Mouse (Mus musculus) intestine, embryonic 16.5 days (tissue): ENCODE data around the gene Ndrg2. TPM values are rescaled to one million over a fixed set of nuclear protein-coding genes. Genes with fewer than 3 reads are reported as not detected.

Source experiments
- ATAC-seq: fragments of 200-750 bp; cut with Nextera tagmentation; 2 replicates; pipeline ENCODE4 v1.8.0; 2017; ENCODE audit warnings: moderate TSS enrichment, moderate library complexity
- H3K27ac ChIP-seq: fragments of 300-500 bp; sonication (generic); 2 replicates; pipeline ENCODE4 v1.5.1; 2014; ENCODE audit warnings: mild to moderate bottlenecking, low read length
- H3K27me3 ChIP-seq: fragments of 300-500 bp; sonication (generic); replicated peaks from 2 replicates; pipeline ENCODE4 v1.6.1; 2014; ENCODE audit warnings: low read length, control low read depth, mixed read lengths; ENCODE audit not compliant: control insufficient read depth, insufficient read depth
- H3K36me3 ChIP-seq: fragments of 300-500 bp; sonication (generic); 2 replicates; pipeline ENCODE4 v1.6.1; 2014; ENCODE audit warnings: low read length, control low read depth; ENCODE audit not compliant: control insufficient read depth, insufficient read depth
- H3K4me1 ChIP-seq: fragments of 300-500 bp; sonication (generic); 2 replicates; pipeline ENCODE4 v1.6.1; 2014; ENCODE audit warnings: low read length, control low read depth, mixed read lengths; ENCODE audit not compliant: control insufficient read depth, insufficient read depth
- H3K4me2 ChIP-seq: fragments of 300-500 bp; sonication (generic); 2 replicates; pipeline ENCODE4 v1.6.1; 2014; ENCODE audit warnings: low read depth, low read length, control low read depth
- H3K4me3 ChIP-seq: fragments of 300-500 bp; sonication (generic); 2 replicates; pipeline ENCODE4 v1.5.1; 2014; ENCODE audit warnings: mild to moderate bottlenecking, low read length
- H3K9ac ChIP-seq: fragments of 300-500 bp; sonication (generic); 2 replicates; pipeline ENCODE4 v1.6.1; 2014; ENCODE audit warnings: low read depth, low read length
- H3K9me3 ChIP-seq: fragments of 300-500 bp; sonication (generic); 2 replicates; pipeline ENCODE4 v1.6.1; 2016; ENCODE audit warnings: low read length, control low read depth; ENCODE audit not compliant: control insufficient read depth
- WGBS: fragments of 180-500 bp; shearing (Covaris S2); extraction: QIAGEN DNeasy Blood & Tissue Kit; methylation state at CpG from one replicate; pipeline ENCODE4 v1.1.7; 2014; 5-methylcytosine and 5-hydroxymethylcytosine counted together
- polyA plus RNA-seq: library from polyadenylated mRNA; unstranded; fragments of >200 nt; fragmentation: Nextera tagmentation; extraction: Ambion mirVana; gene quantifications from 2 replicates; pipeline ENCODE4 v1.2.1, GENCODE M21; 2015

The Ndrg2 gene
- polyA plus RNA-seq, 1 experiment from 2014 or later: 64.2 TPM

DNA sequence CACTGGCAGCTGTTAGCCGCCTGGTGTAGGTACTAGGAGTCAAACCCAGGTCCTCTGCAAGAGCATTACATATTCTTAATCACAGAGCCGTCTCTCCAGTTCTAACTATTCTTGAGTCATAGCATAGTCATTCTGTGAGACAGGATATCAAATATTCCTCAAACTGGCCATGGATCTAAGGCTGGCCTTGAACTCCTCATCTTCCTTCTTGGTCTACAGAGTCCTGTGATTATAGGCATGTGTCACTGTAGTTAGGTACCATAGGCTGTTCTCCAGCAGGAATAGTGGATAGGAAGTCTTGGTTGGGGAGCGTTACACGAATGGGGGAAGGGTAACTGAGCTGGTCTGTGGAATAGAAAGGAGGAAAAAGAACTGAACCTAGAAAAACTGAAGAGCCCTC, 2.6 kb upstream of the Ndrg2 start:
- Histone ChIP-seq H3K27me3 (no peaks in the 10 kb centered on the region), H3K9ac (no peak overlapping the region), H3K4me3 (no peak overlapping the region), H3K4me1 (peaks cover 10% of the 10 kb centered on the region), H3K36me3 (no peaks in the 10 kb centered on the region), H3K27ac (no peak overlapping the region), H3K9me3 (no peaks in the 10 kb centered on the region), H3K4me2 (no peak overlapping the region)
- 91% methylated on average over 4 of the region's 4 CpGs for WGBS
- ATAC-seq: no peak

DNA sequence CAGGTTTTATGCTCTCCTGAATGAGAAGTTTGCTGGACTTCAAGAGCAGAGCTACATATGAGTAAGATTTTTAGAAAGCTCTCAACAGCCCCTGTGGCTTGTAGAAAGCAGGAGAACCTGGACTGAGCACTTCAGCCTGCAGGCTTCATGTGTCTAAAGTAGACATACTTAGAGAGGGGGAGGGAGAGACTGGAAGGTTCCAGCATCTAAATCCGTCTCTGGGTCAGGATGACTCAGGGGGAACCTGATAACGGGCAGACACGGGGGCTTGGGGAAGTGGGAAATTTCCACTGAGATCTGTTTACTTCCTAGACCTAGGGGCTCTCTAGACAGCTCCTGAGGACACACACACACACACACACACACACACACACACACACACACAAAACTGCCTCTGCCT, 1.1 kb upstream of the Ndrg2 start:
- Histone ChIP-seq H3K27me3 (no peaks in the 10 kb centered on the region), H3K36me3 (no peaks in the 10 kb centered on the region), H3K9ac (no peak overlapping the region), H3K4me3 (no peak overlapping the region), H3K4me2 (no peak overlapping the region), H3K9me3 (no peaks in the 10 kb centered on the region), H3K4me1 (peaks cover 9% of the 10 kb centered on the region; the same call in 1 of the 2 replicates), H3K27ac (no peak overlapping the region)
- no peak for ATAC-seq
- WGBS: 13% methylated on average over 3 of the region's 3 CpGs

DNA sequence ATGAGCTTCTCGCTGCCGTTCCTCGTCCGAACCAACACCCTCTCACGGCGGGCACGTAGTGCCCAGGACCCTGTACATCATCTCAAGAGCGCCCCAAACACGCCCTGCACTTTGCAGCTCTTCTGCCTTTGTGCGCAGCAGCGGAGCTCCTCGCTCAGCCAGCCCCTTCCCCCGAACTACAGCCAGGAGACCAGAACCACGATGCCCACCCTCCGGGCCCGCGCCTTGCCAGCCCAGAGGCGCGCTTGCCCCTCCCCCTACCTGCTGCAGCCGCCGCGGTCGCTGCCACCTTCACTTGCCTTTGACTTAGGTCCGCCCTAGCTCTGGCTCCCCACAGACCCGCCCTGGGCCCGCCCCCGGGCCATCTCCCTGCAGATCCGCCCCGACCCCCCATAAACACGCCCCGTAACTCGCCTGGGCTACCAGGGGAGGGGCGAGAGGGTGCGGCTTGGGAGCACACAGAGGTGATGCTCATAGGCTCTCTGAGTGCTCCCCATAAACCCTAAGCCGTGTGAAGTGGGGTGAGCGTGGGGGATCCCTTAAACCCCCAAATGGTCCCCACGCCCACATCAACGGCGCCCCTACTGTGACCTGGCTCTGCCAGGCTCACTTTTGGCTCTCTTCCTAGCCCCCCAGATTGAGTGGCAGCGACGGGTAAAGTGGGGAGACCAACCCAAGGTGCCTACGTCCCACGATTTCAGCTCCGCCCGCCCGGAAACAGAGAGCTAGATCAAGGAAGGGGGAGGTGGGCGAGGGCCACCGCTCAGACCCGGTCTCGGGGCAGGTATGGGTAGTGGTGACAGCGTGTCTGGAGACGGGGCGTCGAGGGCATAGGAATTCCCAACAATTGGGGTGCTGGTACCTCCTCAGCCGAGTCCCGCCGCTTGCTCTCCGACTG, 647 bp downstream of the Ndrg2 start:
- no peaks in the 10 kb centered on the region for H3K9me3 ChIP-seq
- H3K36me3 ChIP-seq: no peaks in the 10 kb centered on the region
- peak overlapping the region; percentile 64 for H3K4me3 ChIP-seq
- peaks cover 9% of the 10 kb centered on the region; the same call in 1 of the 2 replicates for H3K4me1 ChIP-seq
- H3K4me2 ChIP-seq: peak overlapping the region; percentile 94
- under 1% methylated on average over 58 of the region's 58 CpGs for WGBS
- H3K27ac ChIP-seq: peak overlapping the region; percentile 58
- ATAC-seq: peak; percentile 93
- H3K9ac ChIP-seq: peak overlapping the region; percentile 72
- H3K27me3 ChIP-seq: no peaks in the 10 kb centered on the region

DNA sequence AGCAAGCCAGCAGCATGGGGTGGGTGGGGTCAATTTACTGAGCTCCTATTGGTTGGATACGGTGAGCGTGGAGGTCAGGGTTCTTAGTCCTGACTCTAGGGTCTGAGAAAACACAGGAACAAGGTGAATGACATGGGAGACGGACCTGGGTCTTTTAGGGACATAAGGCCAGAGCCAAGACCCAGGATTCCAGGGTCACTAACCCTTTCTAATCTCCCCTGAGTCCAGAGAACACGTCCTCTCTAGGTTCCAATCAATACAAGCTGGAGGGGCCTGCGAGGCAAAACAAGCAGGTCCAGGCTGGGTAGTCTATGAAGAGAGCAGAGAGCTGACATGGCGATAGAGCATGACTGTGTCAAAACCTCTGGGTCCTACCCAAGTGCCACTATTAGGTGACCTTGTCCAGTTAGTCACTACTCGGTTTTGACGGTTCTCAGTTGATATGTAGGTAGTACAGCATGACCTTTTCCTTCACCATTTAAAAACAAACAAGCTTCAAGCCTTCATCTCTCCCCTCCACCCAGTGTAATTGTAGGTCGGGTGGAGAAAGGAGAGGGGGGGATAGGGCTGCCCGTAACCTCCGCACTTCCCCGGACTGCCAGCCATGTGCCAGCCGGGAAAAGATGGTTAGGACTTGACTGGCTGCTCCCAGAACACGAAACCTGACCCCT, 1.4 kb downstream of the Ndrg2 start:
- Histone ChIP-seq H3K27me3 (no peaks in the 10 kb centered on the region), H3K27ac (no peak overlapping the region), H3K36me3 (no peaks in the 10 kb centered on the region), H3K4me2 (peak overlapping the region; percentile 94), H3K9ac (peak overlapping the region; percentile 72), H3K4me3 (peak overlapping the region; percentile 64), H3K4me1 (peaks cover 9% of the 10 kb centered on the region; the same call in 1 of the 2 replicates), H3K9me3 (no peaks in the 10 kb centered on the region)
- WGBS: 12% methylated on average over 14 of the region's 14 CpGs
- peak; percentile 41 for ATAC-seq

DNA sequence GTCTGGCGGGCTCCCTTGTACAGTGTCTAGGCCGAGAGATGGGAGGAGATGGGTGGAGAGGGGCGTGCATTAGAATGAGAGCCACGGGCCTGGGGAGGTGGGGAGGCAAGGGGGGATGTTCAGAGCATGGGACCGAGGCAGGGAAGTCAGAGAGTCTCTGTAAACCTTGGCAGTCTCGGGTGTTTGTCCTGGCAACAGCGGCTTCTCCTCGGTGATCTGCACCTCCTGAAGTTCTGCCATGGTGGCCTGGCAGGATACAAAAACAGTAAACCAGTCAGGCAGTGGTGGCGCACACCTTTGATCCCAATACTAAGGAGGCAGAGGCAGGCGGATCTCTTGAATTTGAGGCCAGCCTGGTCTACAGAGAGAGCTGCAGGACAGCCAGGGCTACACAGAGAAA, 2.7 kb downstream of the Ndrg2 start:
- no peak overlapping the region for H3K4me2 ChIP-seq
- no peak for ATAC-seq
- no peaks in the 10 kb centered on the region for H3K36me3 ChIP-seq
- H3K27ac ChIP-seq: no peak overlapping the region
- H3K4me3 ChIP-seq: no peak overlapping the region
- no peaks in the 10 kb centered on the region for H3K27me3 ChIP-seq
- no peak overlapping the region for H3K9ac ChIP-seq
- H3K9me3 ChIP-seq: no peaks in the 10 kb centered on the region
- 84% methylated on average over 10 of the region's 10 CpGs for WGBS
- H3K4me1 ChIP-seq: peaks cover 9% of the 10 kb centered on the region; the same call in 1 of the 2 replicates

DNA sequence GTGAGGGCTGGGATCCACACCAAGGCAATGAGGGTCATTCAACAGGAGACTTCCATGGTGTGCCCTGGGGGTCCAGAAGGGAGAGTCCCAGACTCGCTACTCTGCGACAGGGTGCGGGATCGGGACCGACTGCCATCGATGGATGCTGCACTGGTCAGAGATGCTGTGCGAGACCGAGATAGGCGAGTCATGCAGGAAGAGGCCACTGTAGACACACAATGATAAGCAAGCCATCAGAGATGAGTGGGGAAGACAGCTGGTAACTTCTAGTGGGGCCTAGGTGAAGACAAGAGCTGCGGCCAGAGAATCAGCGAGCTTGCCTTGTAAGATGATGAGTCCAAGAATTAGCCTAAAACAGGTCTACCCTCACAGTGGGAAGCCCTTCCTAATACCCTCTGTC, 7.9 kb downstream of the Ndrg2 start:
- Histone ChIP-seq H3K27ac (no peak overlapping the region), H3K4me3 (no peak overlapping the region), H3K4me1 (peaks cover 5% of the 10 kb centered on the region), H3K27me3 (no peaks in the 10 kb centered on the region), H3K36me3 (no peaks in the 10 kb centered on the region), H3K9me3 (no peaks in the 10 kb centered on the region), H3K4me2 (no peak overlapping the region), H3K9ac (no peak overlapping the region)
- WGBS: 93% methylated on average over 11 of the region's 11 CpGs
- no peak for ATAC-seq

DNA sequence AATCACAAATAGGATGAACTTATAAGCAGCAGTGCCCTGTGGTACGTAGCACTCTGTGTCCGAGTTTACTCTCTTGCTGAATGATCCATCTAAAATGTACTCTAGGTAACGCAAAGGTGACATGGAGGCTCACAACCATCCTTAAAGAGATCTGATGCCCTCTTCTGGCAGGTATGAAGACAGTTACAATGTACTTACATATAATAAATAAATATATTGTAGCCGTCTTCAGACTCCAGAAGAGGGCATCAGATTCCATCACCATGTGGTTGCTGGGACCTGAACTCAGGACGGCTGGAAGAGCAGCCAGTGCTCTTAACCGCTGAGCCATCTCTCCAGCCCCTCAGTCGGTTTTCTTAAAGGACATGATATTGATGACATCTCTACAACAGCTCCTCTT, 9.3 kb downstream of the Ndrg2 start:
- Histone ChIP-seq H3K4me2 (no peak overlapping the region), H3K4me1 (peaks cover 5% of the 10 kb centered on the region), H3K27ac (no peak overlapping the region), H3K36me3 (no peaks in the 10 kb centered on the region), H3K9ac (no peak overlapping the region), H3K9me3 (no peaks in the 10 kb centered on the region), H3K27me3 (no peaks in the 10 kb centered on the region), H3K4me3 (no peak overlapping the region)
- ATAC-seq: no peak
- 67% methylated on average over 7 of the region's 7 CpGs for WGBS

DNA sequence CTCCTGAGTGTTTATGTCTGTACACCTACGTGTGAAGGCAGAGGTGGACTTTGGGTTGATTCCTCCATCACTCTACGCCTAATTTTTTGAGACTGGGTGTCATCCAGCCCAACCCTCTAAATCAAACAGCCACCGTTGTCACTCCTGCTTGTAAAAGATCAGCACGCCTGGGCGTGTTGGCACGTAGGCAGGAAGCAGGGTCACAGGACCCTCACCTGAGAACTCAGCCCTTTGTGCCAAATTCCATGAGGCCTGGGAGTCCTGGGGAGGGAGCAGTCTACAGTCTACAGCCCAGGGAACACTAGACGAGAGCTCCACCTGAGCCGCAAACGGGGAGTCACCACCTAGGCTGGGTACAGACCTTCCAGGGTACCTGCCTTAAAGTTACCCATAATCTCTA, 10.2 kb downstream of the Ndrg2 start:
- H3K4me1 ChIP-seq: peaks cover 5% of the 10 kb centered on the region
- no peaks in the 10 kb centered on the region for H3K27me3 ChIP-seq
- no peaks in the 10 kb centered on the region for H3K9me3 ChIP-seq
- H3K4me3 ChIP-seq: no peak overlapping the region
- no peaks in the 10 kb centered on the region for H3K36me3 ChIP-seq
- peak; percentile 73 for ATAC-seq
- H3K9ac ChIP-seq: no peak overlapping the region; the same call in 1 of the 2 replicates
- H3K4me2 ChIP-seq: no peak overlapping the region
- 68% methylated on average over 9 of the region's 9 CpGs for WGBS
- 0 out of 2 replicates have a peak overlapping the region, but pooled peaks have one; percentile 32 for H3K27ac ChIP-seq

DNA sequence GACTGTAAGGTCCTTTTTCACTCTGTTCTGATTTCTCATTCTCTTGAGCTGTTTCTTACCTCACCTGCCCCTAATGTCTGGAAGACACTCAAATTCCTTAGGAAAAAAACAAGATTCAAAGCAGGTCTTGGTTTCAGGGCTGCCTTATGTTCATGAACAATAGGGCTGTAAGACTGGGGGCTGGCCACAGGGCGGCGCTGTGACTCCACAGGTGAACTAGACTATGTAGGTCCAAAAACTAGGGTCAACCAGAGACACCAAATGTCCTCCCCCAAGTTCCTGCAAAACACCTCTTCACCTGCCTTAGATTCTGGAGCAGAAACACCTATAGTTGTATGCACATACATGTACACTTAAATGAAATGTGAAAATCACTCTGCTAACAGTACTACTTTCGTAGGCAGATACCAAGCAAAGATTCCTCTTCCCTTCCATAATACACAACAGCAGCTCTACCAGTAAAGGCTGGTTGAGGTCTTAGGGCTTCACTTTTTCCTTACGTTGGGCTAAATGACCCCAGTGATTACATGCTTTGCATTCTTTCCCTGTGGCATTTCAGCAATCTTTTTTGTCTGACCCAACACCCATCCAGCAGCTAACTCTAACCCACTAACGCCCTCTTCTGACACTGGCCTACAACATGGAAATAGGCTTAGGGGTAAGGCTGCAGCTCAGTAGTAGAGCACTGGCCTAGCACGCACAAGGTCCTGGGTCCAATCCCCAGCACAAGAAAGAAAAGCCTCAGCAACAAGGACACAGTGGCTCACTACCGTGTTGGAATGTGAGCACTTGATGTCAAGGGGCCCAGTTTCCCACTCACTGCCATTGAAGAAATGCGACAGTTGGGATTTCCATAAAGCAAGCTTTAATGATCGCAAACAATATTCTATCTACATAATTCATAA, 10.9 kb downstream of the Ndrg2 start:
- H3K4me1 ChIP-seq: peaks cover 5% of the 10 kb centered on the region
- H3K36me3 ChIP-seq: no peaks in the 10 kb centered on the region
- 56% methylated on average over 9 of the region's 9 CpGs for whole genome bisulfite sequencing
- no peak overlapping the region for H3K4me2 ChIP-seq
- H3K27ac ChIP-seq: no peak overlapping the region; the same call in 1 of the 2 replicates
- no peak overlapping the region for H3K4me3 ChIP-seq
- no peaks in the 10 kb centered on the region for H3K9me3 ChIP-seq
- no peak overlapping the region for H3K9ac ChIP-seq
- peak; percentile 51; the same call in 1 of the 2 replicates for ATAC-seq
- no peaks in the 10 kb centered on the region for H3K27me3 ChIP-seq
